Mouse (Mus musculus) hindbrain, embryonic 15.5 days (tissue): Measurements from ENCODE around the gene Zfp935. TPM values are rescaled to one million over a fixed set of nuclear protein-coding genes. Genes with fewer than 3 reads are reported as not detected.
"Not testable (repeated sequence)": the region's sequence is repeated elsewhere in the genome, so short reads cannot be mapped to it uniquely, and the experiment has no call there.

Experiments used
- ATAC-seq: fragments of 200-750 bp; cut with Nextera tagmentation; 2 replicates; pipeline ENCODE4 v1.8.0; 2017; ENCODE audit warnings: low read depth, moderate number of reproducible peaks, moderate TSS enrichment; ENCODE audit not compliant: low FRiP score
- H3K27ac ChIP-seq: fragments of 300-500 bp; sonication (generic); replicated peaks from 2 replicates; pipeline ENCODE4 v1.5.1; 2015; ENCODE audit warnings: mild to moderate bottlenecking, inconsistent platforms
- H3K27me3 ChIP-seq: fragments of 300-500 bp; sonication (generic); 2 replicates; pipeline ENCODE4 v1.6.1; 2015; ENCODE audit warnings: control low read depth, inconsistent platforms
- H3K36me3 ChIP-seq: fragments of 300-500 bp; sonication (generic); 2 replicates; pipeline ENCODE4 v1.6.1; 2015; ENCODE audit warnings: control low read depth, inconsistent platforms
- H3K4me1 ChIP-seq: fragments of 300-500 bp; sonication (generic); replicated peaks from 2 replicates; pipeline ENCODE4 v1.6.1; 2015; ENCODE audit warnings: control low read depth, inconsistent platforms
- H3K4me2 ChIP-seq: fragments of 300-500 bp; sonication (generic); 2 replicates; pipeline ENCODE4 v1.6.1; 2015; ENCODE audit warnings: moderate library complexity, mild to moderate bottlenecking, inconsistent platforms
- H3K4me3 ChIP-seq: fragments of 300-500 bp; sonication (generic); 2 replicates; pipeline ENCODE4 v1.5.1; 2015; ENCODE audit warnings: mild to moderate bottlenecking, inconsistent platforms
- H3K9ac ChIP-seq: fragments of 300-500 bp; sonication (generic); 2 replicates; pipeline ENCODE4 v1.6.1; 2015; ENCODE audit warnings: inconsistent platforms
- H3K9me3 ChIP-seq: fragments of 300-500 bp; sonication (generic); 2 replicates; pipeline ENCODE4 v1.6.1; 2016; ENCODE audit warnings: control low read depth, inconsistent platforms
- WGBS: fragments of 180-500 bp; shearing (Covaris S2); methylation state at CpG from one replicate; pipeline ENCODE4 v1.1.7; 2015; 5-methylcytosine and 5-hydroxymethylcytosine counted together
- microRNA-seq: library from miRNA; unstranded; fragments of <30 nt; microRNA quantifications from one replicate; pipeline ENCODE4, GENCODE M21; 2016
- polyA plus RNA-seq: library from polyadenylated mRNA; unstranded; fragments of >200 nt; fragmentation: Nextera tagmentation; extraction: Ambion mirVana; gene quantifications from 2 replicates; pipeline ENCODE4 v1.2.1, GENCODE M21; 2015

The Zfp935 gene
- polyA plus RNA-seq, result 1.0 TPM in 1 of 2 replicates, not detected in the other

DNA sequence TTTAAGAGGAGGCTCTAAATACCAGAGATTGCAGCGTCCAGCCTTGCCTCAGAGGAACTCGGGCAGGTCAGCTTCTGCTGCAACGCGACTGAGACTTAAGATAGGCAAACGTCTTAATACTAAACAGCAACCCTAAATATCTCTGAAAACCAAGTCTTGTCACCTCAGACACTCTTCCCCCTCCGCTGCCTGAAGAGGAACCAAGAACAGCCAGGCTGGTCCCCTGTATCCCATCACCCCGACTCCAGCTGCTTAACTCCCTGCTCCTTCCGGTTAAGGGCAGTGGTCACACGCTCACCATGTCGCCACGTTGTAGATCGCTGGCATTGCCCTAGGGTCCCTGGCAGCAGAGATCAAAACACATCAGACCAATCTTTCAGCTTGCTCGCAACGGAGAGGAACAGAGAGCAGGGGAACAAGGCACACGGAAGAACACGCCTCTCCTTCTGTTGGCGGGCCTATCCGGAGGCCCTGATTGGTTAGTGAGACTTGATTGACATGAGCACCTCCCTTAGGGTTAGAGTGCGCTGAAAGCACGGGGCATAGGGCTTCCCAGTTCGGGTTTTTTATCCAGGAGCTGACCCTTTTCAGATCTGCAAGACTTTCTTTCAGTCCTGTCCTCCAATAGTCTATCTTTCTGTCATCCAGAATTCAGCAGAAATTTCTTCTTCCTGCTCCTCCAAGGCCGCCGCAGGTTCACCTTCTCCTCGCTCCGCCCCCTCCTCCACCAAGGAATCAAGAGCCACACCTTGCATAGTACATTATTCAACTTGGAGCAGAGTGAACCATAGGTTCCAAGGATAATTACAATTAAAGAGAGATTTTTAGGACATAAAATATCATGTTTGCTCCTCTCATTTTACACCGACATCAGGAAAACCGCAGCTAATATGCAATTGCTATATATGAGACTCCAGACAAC lies at the start of gene Zfp935:
Gene Zfp935, minus strand, starts transcription at position 323 of the 922 bp plus-strand sequence.
- H3K4me1 ChIP-seq, H3K27me3 ChIP-seq, H3K36me3 ChIP-seq: not testable (repeated sequence)
- Histone ChIP-seq H3K9ac (peak within 1 kb of the TSS; percentile 51), H3K27ac (0 out of 2 replicates have a peak within 1 kb of the TSS, but pooled peaks have one; percentile 30), H3K9me3 (peaks cover 11% of the 10 kb centered on the region; the same call in 1 of the 2 replicates), H3K4me2 (peak within 1 kb of the TSS; percentile 55), H3K4me3 (peak within 1 kb of the TSS; percentile 49)
- peak; percentile 56; the same call in 1 of the 2 replicates for ATAC-seq
- 5% methylated on average over 27 of the region's 27 CpGs for WGBS

DNA sequence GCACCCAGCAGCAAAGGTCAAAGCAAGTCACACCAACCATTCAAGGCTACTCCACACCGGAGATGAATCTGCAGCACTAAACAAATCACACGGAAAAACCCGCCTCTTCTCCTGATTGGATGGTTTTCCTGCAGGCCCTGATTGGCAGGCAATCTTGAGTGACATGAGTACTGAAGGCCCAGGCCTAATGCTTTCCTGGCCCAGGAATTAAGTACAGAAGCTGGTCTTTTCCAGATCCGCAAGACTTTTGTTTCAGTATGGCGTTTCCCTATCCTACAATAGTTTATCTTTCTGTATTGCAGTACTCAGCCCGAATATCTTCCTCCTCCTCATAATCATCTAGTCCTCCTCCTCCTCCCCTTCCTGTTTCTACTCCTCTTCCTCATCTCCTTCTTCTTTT lies 12.8 kb upstream of the Zfp935 start, which contains the start of gene Zfp934:
Gene Zfp934, minus strand, starts transcription at position 101 of the 400 bp plus-strand sequence.
- not testable (repeated sequence) for H3K9me3 ChIP-seq, H3K36me3 ChIP-seq, H3K9ac ChIP-seq, H3K4me1 ChIP-seq, H3K4me2 ChIP-seq, ATAC-seq, H3K27me3 ChIP-seq, H3K4me3 ChIP-seq, H3K27ac ChIP-seq
- WGBS, result 86% methylated on average over 3 of the region's 6 CpGs

DNA sequence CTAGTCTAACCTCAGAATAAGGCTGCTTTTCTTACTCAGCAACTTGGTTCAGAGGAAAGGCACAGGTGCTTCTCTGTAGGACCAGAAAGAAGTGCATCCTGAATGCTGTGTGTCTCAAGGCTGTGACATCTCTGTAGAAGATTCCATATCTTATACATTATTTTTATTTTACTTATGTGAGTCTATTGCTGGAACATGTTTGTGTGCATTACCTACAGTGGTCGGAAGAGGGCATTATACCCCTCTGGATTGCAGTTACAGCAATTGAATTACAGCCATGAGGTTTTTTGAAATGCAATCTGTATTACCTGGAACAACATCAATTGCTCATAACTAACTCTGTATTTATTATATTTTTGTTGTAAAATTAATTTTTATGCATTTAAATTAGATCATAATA lies 3.4 kb upstream of the Zfp935 start:
- not testable (repeated sequence) for H3K4me2 ChIP-seq, H3K9me3 ChIP-seq, H3K4me3 ChIP-seq, H3K4me1 ChIP-seq, H3K27ac ChIP-seq, ATAC-seq, H3K27me3 ChIP-seq, H3K9ac ChIP-seq, H3K36me3 ChIP-seq
- 31% methylated on average over 1 of the region's 1 CpGs for WGBS

DNA sequence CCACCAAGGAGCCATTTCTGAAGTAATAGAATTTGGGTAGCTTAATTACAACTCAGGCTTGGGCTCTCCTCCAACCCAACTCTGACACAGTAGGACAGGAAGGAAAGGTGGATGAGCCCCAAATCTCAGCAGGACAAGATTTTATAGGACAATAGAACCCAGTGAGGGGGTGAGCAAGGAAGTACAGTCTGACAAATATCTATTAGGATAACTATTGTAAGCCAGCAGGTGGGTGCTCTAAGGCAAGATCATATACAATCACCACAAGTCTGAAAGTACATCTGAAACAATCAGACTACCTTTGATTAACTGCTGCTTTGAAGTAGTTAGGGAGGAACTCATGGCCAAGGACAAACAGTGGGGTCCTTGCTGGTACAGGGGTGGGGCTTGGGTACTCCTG lies 28.2 kb downstream of the Zfp935 start:
- H3K36me3 ChIP-seq, ATAC-seq, H3K9ac ChIP-seq, H3K27me3 ChIP-seq, H3K9me3 ChIP-seq, H3K4me2 ChIP-seq, H3K4me3 ChIP-seq, H3K27ac ChIP-seq, H3K4me1 ChIP-seq: not testable (repeated sequence)

DNA sequence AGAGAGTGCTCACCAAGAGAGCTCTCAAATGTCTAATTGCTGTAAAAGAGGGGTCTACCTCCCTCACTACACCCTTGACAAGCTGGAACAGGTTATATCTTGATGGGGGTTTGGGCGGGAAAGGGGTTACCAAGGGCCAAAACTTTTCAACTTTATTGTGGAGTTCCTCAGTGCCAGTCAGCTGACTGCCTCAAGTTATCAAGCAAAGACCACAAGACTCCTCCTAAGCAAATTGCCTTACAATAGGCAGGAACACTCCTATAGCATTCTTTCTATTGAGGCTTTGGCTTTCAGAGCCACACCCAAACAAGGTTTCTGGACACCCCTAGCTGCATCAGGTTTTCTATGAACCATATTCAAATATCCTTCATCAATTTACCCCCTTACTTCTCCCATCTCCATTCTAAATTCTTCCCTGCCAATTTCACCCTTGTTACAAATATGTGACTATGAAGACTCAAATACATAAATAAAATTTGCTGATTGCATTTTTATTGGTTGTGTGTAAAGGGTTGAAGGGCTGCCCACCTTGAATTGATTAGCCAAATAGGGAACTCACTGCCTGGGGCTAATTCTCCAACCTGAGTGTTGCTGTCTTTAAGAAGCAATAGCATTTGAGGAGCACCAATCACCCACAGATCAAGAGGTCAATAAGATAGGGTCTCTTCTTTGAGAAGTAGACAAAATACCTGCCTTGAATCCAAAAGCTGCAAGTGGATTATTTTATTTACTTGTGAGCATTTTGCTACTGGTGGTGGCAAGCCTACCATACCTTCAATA lies 47.5 kb downstream of the Zfp935 start:
- H3K27me3 ChIP-seq, H3K4me3 ChIP-seq, H3K4me1 ChIP-seq, H3K9me3 ChIP-seq, H3K36me3 ChIP-seq, ATAC-seq, H3K4me2 ChIP-seq, H3K9ac ChIP-seq, H3K27ac ChIP-seq: not testable (repeated sequence)
- WGBS, result 89% methylated on average over 1 of the region's 1 CpGs

DNA sequence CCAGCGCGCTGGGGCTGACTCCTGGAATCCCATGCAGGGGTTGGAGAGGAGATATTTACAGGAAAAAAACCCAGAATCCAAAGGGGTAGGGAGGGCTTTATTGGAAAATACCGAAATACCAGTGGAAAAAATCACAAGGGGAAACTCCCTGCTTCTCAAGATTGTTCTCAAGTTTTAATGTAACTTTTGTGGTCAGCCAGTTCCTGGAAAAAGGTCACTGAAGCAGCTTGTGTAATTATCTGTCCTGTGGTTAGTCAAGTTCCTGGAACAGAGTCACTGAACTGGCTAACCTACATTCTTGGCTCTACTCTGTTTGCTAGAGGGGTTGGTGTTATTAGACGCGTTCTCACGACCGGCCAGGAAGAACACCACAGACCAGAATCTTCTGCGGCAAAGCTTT lies 85.7 kb downstream of the Zfp935 start:
- H3K27me3 ChIP-seq, H3K4me2 ChIP-seq, H3K4me3 ChIP-seq, ATAC-seq, H3K27ac ChIP-seq, H3K9ac ChIP-seq, H3K36me3 ChIP-seq, H3K4me1 ChIP-seq, H3K9me3 ChIP-seq: not testable (repeated sequence)
- 93% methylated on average over 8 of the region's 8 CpGs for WGBS

DNA sequence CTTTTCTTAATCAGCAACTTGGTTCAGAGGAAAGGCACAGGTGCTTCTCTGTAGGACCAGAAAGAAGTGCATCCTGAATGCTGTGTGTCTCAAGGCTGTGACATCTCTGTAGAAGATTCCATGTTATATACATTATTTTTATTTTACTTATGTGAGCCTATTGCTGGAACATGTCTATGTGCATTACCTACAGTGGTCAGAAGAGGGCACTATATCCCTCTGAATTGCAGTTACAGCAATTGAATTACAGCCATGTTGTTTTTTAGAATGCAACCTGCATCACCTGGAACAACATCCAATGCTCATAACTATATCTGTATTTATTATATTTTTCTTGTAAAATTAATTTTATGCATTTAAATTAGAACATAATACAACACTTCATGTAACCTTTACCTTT lies 88.4 kb downstream of the Zfp935 start:
- not testable (repeated sequence) for H3K27ac ChIP-seq, H3K9me3 ChIP-seq, ATAC-seq, H3K27me3 ChIP-seq, H3K36me3 ChIP-seq, H3K4me3 ChIP-seq, H3K4me1 ChIP-seq, H3K9ac ChIP-seq, H3K4me2 ChIP-seq

DNA sequence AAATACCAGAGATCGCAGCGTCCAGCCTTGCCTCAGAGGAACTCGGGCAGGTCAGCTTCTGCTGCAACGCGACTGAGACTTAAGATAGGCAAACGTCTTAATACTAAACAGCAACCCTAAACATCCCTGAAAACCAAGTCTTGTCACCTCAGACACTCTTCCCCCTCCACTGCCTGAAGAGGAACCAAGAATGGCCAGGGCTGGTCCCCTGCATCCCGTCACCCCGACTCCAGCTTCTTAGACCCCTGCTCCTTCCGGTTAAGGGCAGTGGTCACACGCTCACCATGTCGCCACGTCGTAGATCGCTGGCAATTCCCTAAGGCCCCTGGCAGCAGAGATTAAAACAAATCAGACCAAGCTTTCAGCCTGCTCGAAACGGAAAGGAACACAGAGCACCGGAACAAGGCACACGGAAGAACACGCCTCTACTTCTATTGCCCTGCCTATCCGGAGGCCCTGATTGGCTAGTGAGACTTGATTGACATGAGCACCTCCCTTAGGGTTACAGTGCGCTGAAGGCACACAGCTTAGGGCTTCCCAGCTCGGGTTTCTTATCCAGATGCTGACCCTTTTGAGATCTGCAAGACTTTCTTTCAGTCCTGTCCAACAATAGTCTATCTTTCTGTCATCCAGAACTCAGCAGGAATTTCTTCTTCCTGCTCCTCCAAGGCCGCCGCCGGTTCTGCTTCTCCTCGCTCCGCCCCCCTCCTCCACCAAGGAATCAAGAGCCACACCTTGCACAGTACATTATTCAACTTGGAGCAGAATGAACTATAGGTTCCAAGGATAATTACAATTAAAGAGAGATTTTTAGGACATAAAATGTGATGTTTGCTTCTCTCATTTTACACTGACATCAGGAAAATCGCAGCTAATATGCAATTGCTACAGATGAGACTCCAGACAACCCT lies 91.6 kb downstream of the Zfp935 start, which contains the start of gene Gm49359:
Gene Gm49359, minus strand, starts transcription at position 409 of the 911 bp plus-strand sequence.
- peak; percentile 100 for ATAC-seq
- 2% methylated on average over 28 of the region's 28 CpGs for WGBS

More for the DNA sequence above, 91.6 kb downstream of the Zfp935 start, which contains the start of gene Gm49359:
- H3K4me1 ChIP-seq, H3K27me3 ChIP-seq, H3K9me3 ChIP-seq, H3K36me3 ChIP-seq: not testable (repeated sequence)
- Histone ChIP-seq H3K27ac (peak within 1 kb of the TSS; percentile 81), H3K4me3 (peak within 1 kb of the TSS; percentile 70), H3K9ac (peak within 1 kb of the TSS; percentile 79), H3K4me2 (peak within 1 kb of the TSS; percentile 52)

Small RNA genes lying within 50 kb of the gene (microRNA-seq; reads per million reads assigned to microRNA genes)
- gene Gm22256, result not detected

Other genes starting within 250 kb of the Zfp935 start
- gene Gm3604, start 175.3 kb downstream of the Zfp935 start, polyA plus RNA-seq, result 1.7 and 1.9 TPM in 2 replicates
- 14.5 and 15.4 TPM in 2 replicates for gene Gm49359, start 91.7 kb downstream of the Zfp935 start, polyA plus RNA-seq
- gene Zfp934, start 12.7 kb upstream of the Zfp935 start, polyA plus RNA-seq, result 9.7 and 10.4 TPM in 2 replicates
- gene 6720489N17Rik, start 65.7 kb upstream of the Zfp935 start, polyA plus RNA-seq, result 6.9 and 7.5 TPM in 2 replicates
- 32.6 and 34.6 TPM in 2 replicates for gene Platr25, start 202.2 kb upstream of the Zfp935 start, polyA plus RNA-seq
- 9.0 and 9.7 TPM in 2 replicates for gene Gm5141, start 227.3 kb upstream of the Zfp935 start, polyA plus RNA-seq